Mouse (Mus musculus): ENCODE data around the gene Olfr49. TPM values are rescaled to one million over a fixed set of nuclear protein-coding genes. Genes with fewer than 3 reads are reported as not detected.

Gene Olfr49
- total RNA-seq, 1 experiment, result not detected

DNA sequence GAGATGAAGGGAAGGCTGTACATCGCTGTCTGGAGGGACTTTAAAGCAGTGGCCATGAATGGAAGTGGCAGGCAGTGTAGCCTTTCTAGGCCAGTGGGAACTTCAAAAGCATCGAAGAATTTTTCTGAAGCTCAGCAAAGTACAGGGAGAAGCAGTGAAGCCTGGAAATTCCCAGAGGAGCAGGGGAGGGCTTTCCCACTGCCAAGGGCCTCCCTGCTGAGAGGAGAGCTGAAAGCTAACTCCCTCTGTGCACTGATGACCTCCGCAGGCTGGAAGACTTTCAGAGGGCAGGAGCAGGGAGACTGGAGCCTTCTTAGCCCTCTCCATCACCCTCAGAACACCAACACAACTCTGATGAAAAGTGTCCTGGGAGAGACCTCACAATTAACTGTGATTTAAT is 27.0 kb upstream of the Olfr49 start:
- no peaks in the 10 kb centered on the region for H3K4me1 ChIP-seq (ENCODE audit: control insufficient read depth in 2 of 2, insufficient read depth in 2 of 2, low read length in 2 of 2, poor library complexity in 1 of 2)
- in situ Hi-C loops (cut with MboI; ENCODE audit: low sequenced_read_pairs in 2 of 2, unreplicated experiment in 2 of 2), result no loop called here
- no peaks in the 10 kb centered on the region for H3K9me3 ChIP-seq (ENCODE audit: control insufficient read depth, insufficient read depth, low read depth, low read length)
- no peak overlapping the region for H3K27ac ChIP-seq (ENCODE audit: insufficient read depth, low read depth, low read length, poor library complexity, severe bottlenecking)
- H3K4me3 ChIP-seq (ENCODE audit: insufficient read depth in 1 of 2, low read depth in 1 of 2, low read length in 2 of 2, poor library complexity in 1 of 2, severe bottlenecking in 1 of 2), result no peak overlapping the region
- H3K36me3 ChIP-seq (ENCODE audit: control insufficient read depth, insufficient read depth, low read length, poor library complexity, severe bottlenecking), result no peaks in the 10 kb centered on the region
- TF ChIP-seq CHD2 (IDR thresholded peaks at IDR 0.05; ENCODE audit: low read depth, low read length) (no peak), ZNF384 (IDR thresholded peaks at IDR 0.05; ENCODE audit: low read depth, low read length) (no peak), HCFC1 (IDR thresholded peaks at IDR 0.05; ENCODE audit: borderline replicate concordance, insufficient read depth, low read length) (no peak), MAFK (IDR thresholded peaks at IDR 0.05; ENCODE audit: insufficient read depth, low read depth, low read length) (no peak), ZC3H11A (IDR thresholded peaks at IDR 0.05; ENCODE audit: borderline replicate concordance, low read depth, low read length) (no peak)
- no peak for DNase-seq (ENCODE audit: low read depth, low spot score)
- H3K9ac ChIP-seq (ENCODE audit: insufficient read depth, low read depth, low read length, poor library complexity, severe bottlenecking), result no peak overlapping the region

DNA sequence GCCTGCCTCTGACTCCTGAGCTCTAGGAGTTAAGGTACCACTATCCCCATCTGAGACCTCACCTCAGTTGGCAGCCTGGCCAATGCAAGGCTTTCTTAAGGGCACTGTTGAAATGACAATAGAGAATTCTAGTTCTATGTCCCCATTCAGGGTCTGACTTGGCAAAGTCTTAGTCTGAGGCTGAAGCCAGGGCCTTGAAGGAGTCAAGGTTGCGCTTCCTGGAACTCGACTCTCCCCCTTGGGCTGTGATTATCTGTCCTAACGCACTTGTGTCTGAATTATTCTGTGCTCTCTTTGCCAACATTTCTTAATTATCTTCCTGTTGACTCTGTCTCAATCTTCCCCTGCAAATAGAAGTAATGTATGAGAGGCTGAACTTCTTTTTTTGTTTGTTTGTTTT is 15.9 kb upstream of the Olfr49 start:
- no peaks in the 10 kb centered on the region for H3K4me1 ChIP-seq (ENCODE audit: control insufficient read depth in 2 of 2, insufficient read depth in 2 of 2, low read length in 2 of 2, poor library complexity in 1 of 2)
- in situ Hi-C loops (cut with MboI; ENCODE audit: low sequenced_read_pairs in 2 of 2, unreplicated experiment in 2 of 2), result no loop called here
- no peak for TF ChIP-seq ZC3H11A (IDR thresholded peaks at IDR 0.05; ENCODE audit: borderline replicate concordance, low read depth, low read length)
- TF ChIP-seq CHD2 (IDR thresholded peaks at IDR 0.05; ENCODE audit: low read depth, low read length), result no peak
- TF ChIP-seq MAFK (IDR thresholded peaks at IDR 0.05; ENCODE audit: insufficient read depth, low read depth, low read length), result no peak
- TF ChIP-seq ZNF384 (IDR thresholded peaks at IDR 0.05; ENCODE audit: low read depth, low read length), result no peak
- TF ChIP-seq HCFC1 (IDR thresholded peaks at IDR 0.05; ENCODE audit: borderline replicate concordance, insufficient read depth, low read length), result no peak
- H3K4me3 ChIP-seq (ENCODE audit: insufficient read depth in 1 of 2, low read depth in 1 of 2, low read length in 2 of 2, poor library complexity in 1 of 2, severe bottlenecking in 1 of 2), result no peak overlapping the region
- H3K9ac ChIP-seq (ENCODE audit: insufficient read depth, low read depth, low read length, poor library complexity, severe bottlenecking), result no peak overlapping the region
- no peak for DNase-seq (ENCODE audit: low read depth, low spot score)
- no peaks in the 10 kb centered on the region for H3K9me3 ChIP-seq (ENCODE audit: control insufficient read depth, insufficient read depth, low read depth, low read length)
- H3K27ac ChIP-seq (ENCODE audit: insufficient read depth, low read depth, low read length, poor library complexity, severe bottlenecking), result no peak overlapping the region
- no peaks in the 10 kb centered on the region for H3K36me3 ChIP-seq (ENCODE audit: control insufficient read depth, insufficient read depth, low read length, poor library complexity, severe bottlenecking)

DNA sequence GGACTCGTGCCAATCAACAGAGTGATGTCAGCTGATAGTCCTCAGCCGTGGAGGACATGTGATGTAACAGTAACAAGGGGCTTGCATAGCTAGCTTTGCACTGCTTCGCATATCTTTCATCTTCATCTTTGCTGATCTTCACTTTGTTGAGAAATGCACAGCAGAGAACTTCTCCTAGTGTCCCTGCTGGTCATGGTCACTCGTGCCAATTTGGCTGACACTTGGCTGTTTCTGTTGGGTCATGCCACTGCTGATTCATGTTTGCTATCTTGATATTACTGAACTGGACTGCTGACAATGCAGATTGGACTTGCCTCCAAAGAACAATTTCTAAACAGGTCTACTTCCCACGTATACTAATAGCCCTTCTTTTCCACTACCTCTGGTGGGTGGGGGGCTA is 15.4 kb upstream of the Olfr49 start:
- Histone ChIP-seq H3K9ac (ENCODE audit: insufficient read depth, low read depth, low read length, poor library complexity, severe bottlenecking) (no peak overlapping the region), H3K9me3 (ENCODE audit: control insufficient read depth, insufficient read depth, low read depth, low read length) (no peaks in the 10 kb centered on the region), H3K4me3 (ENCODE audit: insufficient read depth in 1 of 2, low read depth in 1 of 2, low read length in 2 of 2, poor library complexity in 1 of 2, severe bottlenecking in 1 of 2) (no peak overlapping the region), H3K4me1 (ENCODE audit: control insufficient read depth in 2 of 2, insufficient read depth in 2 of 2, low read length in 2 of 2, poor library complexity in 1 of 2) (no peaks in the 10 kb centered on the region), H3K36me3 (ENCODE audit: control insufficient read depth, insufficient read depth, low read length, poor library complexity, severe bottlenecking) (no peaks in the 10 kb centered on the region), H3K27ac (ENCODE audit: insufficient read depth, low read depth, low read length, poor library complexity, severe bottlenecking) (no peak overlapping the region)
- in situ Hi-C loops (cut with MboI; ENCODE audit: low sequenced_read_pairs in 2 of 2, unreplicated experiment in 2 of 2), result no loop called here
- TF ChIP-seq ZC3H11A (IDR thresholded peaks at IDR 0.05; ENCODE audit: borderline replicate concordance, low read depth, low read length) (no peak), CHD2 (IDR thresholded peaks at IDR 0.05; ENCODE audit: low read depth, low read length) (no peak), ZNF384 (IDR thresholded peaks at IDR 0.05; ENCODE audit: low read depth, low read length) (no peak), HCFC1 (IDR thresholded peaks at IDR 0.05; ENCODE audit: borderline replicate concordance, insufficient read depth, low read length) (no peak), MAFK (IDR thresholded peaks at IDR 0.05; ENCODE audit: insufficient read depth, low read depth, low read length) (no peak)
- no peak for DNase-seq (ENCODE audit: low read depth, low spot score)

DNA sequence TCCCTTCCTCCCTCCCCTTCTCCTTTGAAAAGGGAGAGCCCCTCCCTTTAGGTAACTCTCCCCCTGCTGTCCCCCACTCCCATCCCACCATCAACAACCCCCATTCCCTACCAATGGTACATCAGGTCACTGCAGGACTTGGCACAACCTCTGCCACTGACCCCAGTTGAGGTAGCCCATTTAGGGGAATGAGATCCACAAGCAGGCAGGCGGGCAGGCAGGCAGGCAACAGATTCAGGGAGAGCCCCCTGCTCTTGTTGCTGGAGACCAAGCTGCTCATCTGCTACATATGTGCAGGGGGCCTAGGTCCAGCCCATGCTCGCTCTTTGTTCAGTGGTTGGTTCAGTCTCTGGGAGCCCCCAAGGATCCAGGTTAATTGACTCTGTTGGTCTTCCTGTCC is 8.3 kb downstream of the Olfr49 start:
- no peak for DNase-seq (ENCODE audit: low read depth, low spot score)
- no peak overlapping the region for H3K27ac ChIP-seq (ENCODE audit: insufficient read depth, low read depth, low read length, poor library complexity, severe bottlenecking)
- no peaks in the 10 kb centered on the region for H3K36me3 ChIP-seq (ENCODE audit: control insufficient read depth, insufficient read depth, low read length, poor library complexity, severe bottlenecking)
- TF ChIP-seq CHD2 (IDR thresholded peaks at IDR 0.05; ENCODE audit: low read depth, low read length) (no peak), HCFC1 (IDR thresholded peaks at IDR 0.05; ENCODE audit: borderline replicate concordance, insufficient read depth, low read length) (no peak), ZC3H11A (IDR thresholded peaks at IDR 0.05; ENCODE audit: borderline replicate concordance, low read depth, low read length) (no peak), MAFK (IDR thresholded peaks at IDR 0.05; ENCODE audit: insufficient read depth, low read depth, low read length) (no peak), ZNF384 (IDR thresholded peaks at IDR 0.05; ENCODE audit: low read depth, low read length) (no peak)
- no peaks in the 10 kb centered on the region for H3K4me1 ChIP-seq (ENCODE audit: control insufficient read depth in 2 of 2, insufficient read depth in 2 of 2, low read length in 2 of 2, poor library complexity in 1 of 2)
- in situ Hi-C loops (cut with MboI; ENCODE audit: low sequenced_read_pairs in 2 of 2, unreplicated experiment in 2 of 2), result no loop called here
- no peak overlapping the region for H3K4me3 ChIP-seq (ENCODE audit: insufficient read depth in 1 of 2, low read depth in 1 of 2, low read length in 2 of 2, poor library complexity in 1 of 2, severe bottlenecking in 1 of 2)
- H3K9me3 ChIP-seq (ENCODE audit: control insufficient read depth, insufficient read depth, low read depth, low read length), result no peaks in the 10 kb centered on the region
- no peak overlapping the region for H3K9ac ChIP-seq (ENCODE audit: insufficient read depth, low read depth, low read length, poor library complexity, severe bottlenecking)

DNA sequence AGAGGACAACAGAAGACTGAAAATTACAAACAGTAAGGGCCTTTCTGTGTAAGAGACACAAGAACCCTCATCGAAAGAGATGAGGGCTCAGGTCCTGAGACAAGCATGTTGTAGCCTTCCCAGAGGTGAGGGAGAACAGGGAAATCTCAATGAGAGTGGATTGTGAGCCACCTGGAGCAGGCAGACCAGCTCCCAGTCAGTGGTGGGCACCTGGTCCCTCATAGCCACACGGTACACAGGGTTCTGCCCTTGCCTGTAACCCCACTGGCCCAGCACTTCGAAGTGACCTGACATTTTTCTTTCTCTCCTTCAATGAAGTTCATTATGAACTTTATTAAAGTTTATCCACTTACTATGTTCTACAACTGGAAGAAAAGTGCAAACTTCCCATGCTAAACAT is 12.0 kb downstream of the Olfr49 start:
- peaks cover 8% of the 10 kb centered on the region for H3K36me3 ChIP-seq (ENCODE audit: control insufficient read depth, insufficient read depth, low read length, poor library complexity, severe bottlenecking)
- no peak for DNase-seq (ENCODE audit: low read depth, low spot score)
- TF ChIP-seq ZNF384 (IDR thresholded peaks at IDR 0.05; ENCODE audit: low read depth, low read length), result no peak
- no peak for TF ChIP-seq ZC3H11A (IDR thresholded peaks at IDR 0.05; ENCODE audit: borderline replicate concordance, low read depth, low read length)
- no peak for TF ChIP-seq MAFK (IDR thresholded peaks at IDR 0.05; ENCODE audit: insufficient read depth, low read depth, low read length)
- TF ChIP-seq HCFC1 (IDR thresholded peaks at IDR 0.05; ENCODE audit: borderline replicate concordance, insufficient read depth, low read length), result no peak
- no peak for TF ChIP-seq CHD2 (IDR thresholded peaks at IDR 0.05; ENCODE audit: low read depth, low read length)
- no peaks in the 10 kb centered on the region for H3K4me1 ChIP-seq (ENCODE audit: control insufficient read depth in 2 of 2, insufficient read depth in 2 of 2, low read length in 2 of 2, poor library complexity in 1 of 2)
- no peak overlapping the region for H3K9ac ChIP-seq (ENCODE audit: insufficient read depth, low read depth, low read length, poor library complexity, severe bottlenecking)
- H3K4me3 ChIP-seq (ENCODE audit: insufficient read depth in 1 of 2, low read depth in 1 of 2, low read length in 2 of 2, poor library complexity in 1 of 2, severe bottlenecking in 1 of 2), result no peak overlapping the region
- H3K9me3 ChIP-seq (ENCODE audit: control insufficient read depth, insufficient read depth, low read depth, low read length), result no peaks in the 10 kb centered on the region
- in situ Hi-C loops (cut with MboI; ENCODE audit: low sequenced_read_pairs in 2 of 2, unreplicated experiment in 2 of 2), result no loop called here
- H3K27ac ChIP-seq (ENCODE audit: insufficient read depth, low read depth, low read length, poor library complexity, severe bottlenecking), result no peak overlapping the region

All from ES-E14 (cell line).